Mouse (Mus musculus) cerebellum, adult 2 months (tissue): ENCODE measurements around the gene Cd200. TPM values are rescaled to one million over a fixed set of nuclear protein-coding genes. Genes with fewer than 3 reads are reported as not detected.

Source experiments
- DNase-seq, 2 experiments: peaks; one replicate each; pipeline ENCODE4 v3.0.0; 2021
- H3K27ac ChIP-seq: fragments of 200-500 bp; 2 replicates; pipeline ENCODE4 v1.5.1; 2012; ENCODE audit warnings: low read length, control low read depth, inconsistent platforms; ENCODE audit not compliant: insufficient read depth
- H3K27me3 ChIP-seq: fragments of 200-500 bp; 2 replicates; pipeline ENCODE4 v1.6.1; 2012; ENCODE audit warnings: inconsistent platforms, mild to moderate bottlenecking, low read length, moderate library complexity; ENCODE audit not compliant: control insufficient read depth, insufficient read depth
- H3K4me1 ChIP-seq: fragments of 200-500 bp; 2 replicates; pipeline ENCODE4 v1.6.1; 2011; ENCODE audit warnings: low read length; ENCODE audit not compliant: control insufficient read depth, insufficient read depth
- H3K4me3 ChIP-seq: fragments of 200-500 bp; replicated peaks from 2 replicates; pipeline ENCODE3; 2011; ENCODE audit warnings: mild to moderate bottlenecking, low read depth, low read length, control low read depth; ENCODE audit not compliant: insufficient read depth
- CTCF ChIP-seq: fragments of 200-500 bp; IDR thresholded peaks from 2 replicates; pipeline ENCODE4 v1.5.1; 2011; ENCODE audit warnings: low read depth, mild to moderate bottlenecking, control low read depth, low read length, moderate library complexity, borderline replicate concordance; ENCODE audit not compliant: insufficient read depth
- POLR2A ChIP-seq: fragments of 200-500 bp; IDR thresholded peaks from 2 replicates; pipeline ENCODE4 v1.6.1; 2011; ENCODE audit warnings: low read length, control low read depth, borderline replicate concordance; ENCODE audit not compliant: insufficient read depth
- WGBS: fragments of 180-500 bp; shearing (Covaris S2); methylation state at CpG from one replicate; pipeline ENCODE4 v1.1.7; 2018; 5-methylcytosine and 5-hydroxymethylcytosine counted together
- polyA plus RNA-seq: library from polyadenylated mRNA; depleted of rRNA; stranded (reverse); fragments of >200 nt; gene quantifications from 2 replicates; pipeline ENCODE4 v1.2.3, GENCODE M21; 2012

Cd200 gene
- polyA plus RNA-seq, 1 experiment, result 69.7 TPM

DNA sequence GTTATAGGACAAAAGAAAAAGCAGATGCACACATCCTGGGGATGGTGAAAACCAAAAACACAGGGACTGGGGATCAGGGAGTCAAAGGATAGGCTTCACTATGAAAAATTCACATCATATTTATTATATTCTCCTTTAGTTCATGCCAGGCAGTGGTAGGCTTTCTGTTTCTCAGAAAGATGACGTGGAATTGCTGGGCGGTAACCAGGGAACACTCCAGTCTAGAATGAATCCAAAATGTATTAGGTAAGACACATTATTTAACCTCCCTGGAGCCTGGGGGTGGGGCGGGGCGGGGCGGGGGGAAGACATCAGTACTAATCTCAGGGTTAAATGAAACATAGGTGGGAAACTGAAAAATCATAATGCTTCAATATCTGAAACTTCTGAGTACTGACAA, 1.8 kb downstream of the Cd200 start:
- H3K27me3 ChIP-seq, result no peaks in the 10 kb centered on the region
- DNase-seq, result no peak
- 62% methylated on average over 5 of the region's 5 CpGs for WGBS
- TF ChIP-seq POLR2A, result no peak
- no peak for TF ChIP-seq CTCF
- H3K4me3 ChIP-seq, result peak overlapping the region; percentile 36
- no peaks in the 10 kb centered on the region; the same call in 1 of the 2 replicates for H3K4me1 ChIP-seq
- H3K27ac ChIP-seq, result no peak overlapping the region

DNA sequence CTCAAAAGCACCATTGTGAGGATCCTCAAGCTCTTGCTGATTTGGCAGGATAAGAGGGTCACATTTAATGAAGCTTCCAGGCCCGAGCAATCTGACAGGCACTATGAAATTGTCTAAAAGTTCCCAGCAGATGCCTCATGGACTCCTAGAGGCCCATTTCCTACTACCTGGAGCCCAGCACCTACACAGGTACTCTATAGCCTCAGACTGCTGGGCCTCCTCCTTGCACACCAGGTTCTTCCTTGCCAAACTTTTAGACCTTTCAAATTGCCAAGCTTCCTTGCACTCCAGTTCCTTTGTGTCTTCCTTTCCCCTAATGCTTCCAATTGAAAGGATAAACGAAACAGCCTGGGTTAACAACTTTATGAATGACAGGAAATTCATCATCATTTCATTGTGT, 5.9 kb downstream of the Cd200 start:
- H3K4me3 ChIP-seq, result no peak overlapping the region
- 63% methylated on average over 2 of the region's 2 CpGs for WGBS
- H3K27ac ChIP-seq, result no peak overlapping the region
- DNase-seq, result no peak
- TF ChIP-seq CTCF, result no peak
- TF ChIP-seq POLR2A, result no peak
- H3K4me1 ChIP-seq, result no peaks in the 10 kb centered on the region; the same call in 1 of the 2 replicates
- H3K27me3 ChIP-seq, result no peaks in the 10 kb centered on the region

DNA sequence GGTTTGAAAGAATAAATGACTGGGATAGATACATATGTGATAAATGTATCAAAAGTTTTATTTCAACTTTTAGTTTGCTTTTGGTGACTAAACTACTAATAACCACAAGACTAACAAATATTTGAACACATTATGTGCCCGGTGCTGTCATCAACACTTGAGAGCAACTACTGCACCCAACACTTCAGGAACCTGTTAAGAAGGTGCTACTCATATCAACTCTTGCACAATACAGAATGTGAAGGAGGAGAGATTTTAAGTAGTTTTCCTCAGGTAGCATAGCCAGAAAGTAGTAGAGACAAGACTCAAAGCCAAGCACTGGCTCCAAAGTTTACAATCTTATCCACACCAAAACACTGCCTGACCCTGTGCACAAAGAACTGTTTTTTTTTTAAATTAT, 6.8 kb downstream of the Cd200 start:
- H3K27me3 ChIP-seq, result no peaks in the 10 kb centered on the region
- no peak for TF ChIP-seq CTCF
- TF ChIP-seq POLR2A, result no peak
- WGBS, result 87% methylated on average over 1 of the region's 1 CpGs
- H3K4me3 ChIP-seq, result no peak overlapping the region
- H3K27ac ChIP-seq, result no peak overlapping the region
- no peak for DNase-seq
- peaks cover 3% of the 10 kb centered on the region for H3K4me1 ChIP-seq

DNA sequence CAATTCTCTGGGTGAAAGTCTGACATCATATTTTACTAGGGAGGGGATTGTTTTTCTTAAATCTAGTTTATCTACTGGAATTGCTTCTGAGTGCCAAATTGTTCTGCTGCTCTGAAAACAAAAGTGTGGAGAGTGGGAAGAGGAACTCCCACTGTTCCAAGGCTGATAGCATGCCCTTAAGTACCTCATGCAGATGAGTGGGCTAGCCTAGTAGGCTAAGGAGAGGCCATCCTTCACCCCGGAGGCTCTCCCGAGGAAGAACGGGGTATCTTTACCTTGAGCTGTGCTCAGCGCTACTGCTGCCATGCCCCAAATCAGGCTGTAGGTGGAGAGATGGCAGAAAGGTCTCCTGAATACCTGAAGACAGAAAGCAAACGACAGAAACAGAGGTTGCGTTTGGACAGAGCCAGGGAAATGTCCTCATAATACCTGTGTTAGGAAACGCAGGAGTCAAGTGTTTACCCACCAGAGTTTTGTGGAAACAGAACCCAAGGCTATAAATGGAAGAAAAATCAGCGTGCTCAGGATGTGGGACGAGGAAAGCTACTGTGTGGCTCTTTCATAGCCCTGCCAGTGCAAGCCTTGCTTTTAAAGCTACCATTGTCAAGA, 8.8 kb downstream of the Cd200 start:
- TF ChIP-seq POLR2A (no peak), CTCF (no peak)
- WGBS, result 76% methylated on average over 9 of the region's 9 CpGs
- 0 out of 2 replicates have a peak overlapping the region, but pooled peaks have one; percentile 36 for H3K27ac ChIP-seq

DNA sequence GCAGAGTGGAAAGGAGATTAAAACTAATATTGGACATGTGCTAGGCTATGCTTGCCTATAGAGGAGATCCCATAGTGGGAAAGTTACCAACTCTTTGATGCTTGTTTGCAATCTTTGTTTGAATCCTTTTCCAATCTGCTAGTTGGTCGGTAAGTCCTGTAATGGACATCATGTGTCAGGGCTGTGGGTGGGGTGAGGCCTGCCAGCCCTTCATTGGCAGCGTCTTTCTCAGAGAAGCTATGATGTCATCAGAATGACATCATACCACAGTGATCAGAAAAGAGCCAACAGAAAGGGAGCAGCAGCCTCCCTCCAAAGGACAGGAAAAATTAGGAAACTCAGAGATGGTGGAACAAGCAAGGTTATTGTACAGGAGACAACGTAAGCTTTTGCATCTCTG, 9.4 kb downstream of the Cd200 start:
- Histone ChIP-seq H3K4me1 (peaks cover 3% of the 10 kb centered on the region), H3K27ac (no peak overlapping the region), H3K27me3 (no peaks in the 10 kb centered on the region; the same call in 1 of the 2 replicates), H3K4me3 (no peak overlapping the region)
- DNase-seq, result no peak
- WGBS, result 77% methylated on average over 3 of the region's 3 CpGs
- TF ChIP-seq POLR2A (no peak), CTCF (no peak)

More for the DNA sequence above, 8.8 kb downstream of the Cd200 start:
- H3K4me1 ChIP-seq, result peaks cover 3% of the 10 kb centered on the region
- H3K27me3 ChIP-seq, result no peaks in the 10 kb centered on the region; the same call in 1 of the 2 replicates
- DNase-seq, result no peak
- H3K4me3 ChIP-seq, result no peak overlapping the region

DNA sequence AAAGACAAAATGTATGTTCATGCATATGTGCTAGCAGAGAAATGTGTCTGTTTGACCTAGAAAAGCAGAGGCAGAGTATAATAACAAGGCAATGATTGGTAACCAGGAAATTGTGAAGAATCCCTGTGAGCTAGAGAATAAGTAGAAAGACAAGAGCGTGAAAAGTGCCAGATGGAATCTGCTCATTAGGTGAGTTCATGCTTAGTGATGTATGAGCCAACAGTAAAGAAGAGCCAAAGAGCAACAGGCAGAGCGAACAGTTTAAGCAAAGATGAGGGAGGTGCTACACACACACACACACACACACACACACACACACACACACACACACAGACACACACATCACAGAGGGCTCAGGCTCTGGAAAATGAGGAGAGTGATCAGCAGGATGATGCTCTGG, 11.4 kb downstream of the Cd200 start:
- DNase-seq, result peak in 1 of 2 experiments; percentile 54
- WGBS, result 17% methylated on average over 2 of the region's 2 CpGs
- no peak for TF ChIP-seq POLR2A
- no peak for TF ChIP-seq CTCF

DNA sequence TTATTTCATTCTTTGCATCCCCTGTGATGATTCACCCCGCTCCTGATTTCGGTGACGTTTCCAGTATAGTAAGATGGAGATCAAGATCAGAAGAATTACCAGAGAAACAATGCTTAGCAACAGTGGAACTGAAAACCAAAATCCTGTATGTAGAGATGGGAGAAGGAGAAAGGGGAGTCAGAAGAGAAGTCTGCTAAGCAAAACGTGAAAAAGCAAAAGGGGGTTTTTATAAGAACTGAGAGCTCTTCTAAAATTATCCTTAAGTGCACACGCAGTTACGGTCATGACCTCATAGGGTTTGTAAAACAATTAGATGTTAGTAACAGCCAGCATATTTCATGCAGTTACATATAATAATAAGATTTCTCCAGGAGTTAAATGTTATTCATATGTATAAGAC, 16.6 kb downstream of the Cd200 start:
- Histone ChIP-seq H3K27ac (no peak overlapping the region), H3K4me3 (no peak overlapping the region), H3K4me1 (no peaks in the 10 kb centered on the region), H3K27me3 (no peaks in the 10 kb centered on the region; the same call in 1 of the 2 replicates)
- whole genome bisulfite sequencing, result 92% methylated on average over 6 of the region's 6 CpGs
- DNase-seq, result no peak
- TF ChIP-seq POLR2A (no peak), CTCF (no peak)

More for the DNA sequence above, 11.4 kb downstream of the Cd200 start:
- H3K4me3 ChIP-seq, result no peak overlapping the region
- H3K4me1 ChIP-seq, result peaks cover 3% of the 10 kb centered on the region
- H3K27me3 ChIP-seq, result no peaks in the 10 kb centered on the region; the same call in 1 of the 2 replicates
- H3K27ac ChIP-seq, result no peak overlapping the region

DNA sequence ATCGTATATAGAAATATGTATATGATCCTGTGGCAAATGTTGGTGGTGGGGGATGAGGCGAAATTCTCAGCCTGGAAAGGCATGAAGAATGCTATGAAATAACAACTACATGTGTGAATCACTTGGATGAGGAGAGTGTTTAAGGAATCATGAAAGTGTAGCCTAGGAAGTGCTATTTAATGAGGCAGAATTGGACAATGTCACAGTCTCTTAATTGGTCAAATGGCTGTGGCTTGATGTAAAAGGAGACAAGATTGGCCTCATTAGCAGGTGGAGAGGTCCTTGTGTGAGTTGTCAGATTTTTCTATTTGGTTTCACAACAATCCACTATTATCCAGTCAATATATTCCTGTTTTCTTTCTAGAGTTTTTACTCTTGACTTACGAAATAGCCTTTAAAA, 17.2 kb downstream of the Cd200 start:
- H3K27ac ChIP-seq, result no peak overlapping the region
- no peaks in the 10 kb centered on the region for H3K4me1 ChIP-seq
- no peak overlapping the region for H3K4me3 ChIP-seq
- H3K27me3 ChIP-seq, result no peaks in the 10 kb centered on the region; the same call in 1 of the 2 replicates
- TF ChIP-seq CTCF, result no peak
- TF ChIP-seq POLR2A, result no peak
- no peak for DNase-seq
- WGBS, result 96% methylated on average over 3 of the region's 3 CpGs
